Mouse (Mus musculus) left cerebral cortex, postnatal 14 days (tissue): ENCODE data around the gene Sars2. TPM values are rescaled to one million over a fixed set of nuclear protein-coding genes. Genes with fewer than 3 reads are reported as not detected.
A peak's percentile ranks its signal among the peaks of the same experiment; 100 is the strongest.

Experiments
- DNase-seq, 2 experiments: peaks; one replicate each; pipeline ENCODE4 v3.0.0; 2021 to 2022; ENCODE audit warnings: low spot score in 2 of 2, mixed read lengths in 1 of 2
- intact Hi-C: fragments of 180-260 bp; cut with DNase I; formaldehyde crosslinking; loops from one replicate; pipeline ENCODE4 v1.15.1; 2025
- total RNA-seq, 2 experiments: library from RNA; stranded (reverse); gene quantifications; 2 replicates each; pipeline ENCODE4 v1.2.3; 2021

The Sars2 gene
- total RNA-seq, 2 experiments from 2014 or later, result 13.0 to 17.9 TPM

- no peak for DNase-seq
- intact Hi-C loops, result no loop called here
Measured at GRCm38 (mm10) chr7:28722079-28722478, 19.7 kb upstream of the Sars2 start.

GRCm38 (mm10) chr7:28724613-28725012 lies 17.2 kb upstream of the Sars2 start:
- no peak for DNase-seq
- intact Hi-C loops, result loop anchor here (5.0 kb wide), 1 partner anchor 122 kb away; no protein-coding TSS in a partner anchor

- DNase-seq, result peak; percentile 82 to 85
- intact Hi-C loops, result loop anchor here (2.0 to 5.0 kb wide), 2 partner anchors 124 to 290 kb away; partner anchors contain the start of gene Gmfg
Measured at GRCm38 (mm10) chr7:28726600-28726999, 15.2 kb upstream of the Sars2 start.

- peak; percentile 44 to 85 for DNase-seq
- intact Hi-C loops, result loop anchor here (2.0 to 5.0 kb wide), 2 partner anchors 125 to 291 kb away; partner anchors contain the start of gene Gmfg
Measured at GRCm38 (mm10) chr7:28727649-28728340, 14.0 kb upstream of the Sars2 start.

- DNase-seq, result no peak
- intact Hi-C loops, result no loop called here
Measured at GRCm38 (mm10) chr7:28732341-28733142, 9.2 kb upstream of the Sars2 start.

- intact Hi-C loops, result no loop called here
- no peak for DNase-seq
Measured at GRCm38 (mm10) chr7:28733211-28733610, 8.6 kb upstream of the Sars2 start.

GRCm38 (mm10) chr7:28735701-28736100 lies 6.1 kb upstream of the Sars2 start:
- intact Hi-C loops, result no loop called here
- DNase-seq, result no peak

- intact Hi-C loops, result no loop called here
- DNase-seq, result no peak
Measured at GRCm38 (mm10) chr7:28739829-28740228, 2.0 kb upstream of the Sars2 start.

GRCm38 (mm10) chr7:28740949-28741348 lies 843 bp upstream of the Sars2 start:
- no peak for DNase-seq
- intact Hi-C loops, result no loop called here

- intact Hi-C loops, result no loop called here
- no peak for DNase-seq
Measured at GRCm38 (mm10) chr7:28741368-28741708, 454 bp upstream of the Sars2 start.

- DNase-seq, result no peak
- intact Hi-C loops, result no loop called here
Measured at GRCm38 (mm10) chr7:28749935-28750334, 8.1 kb downstream of the Sars2 start.

- intact Hi-C loops, result no loop called here
- DNase-seq, result no peak
Measured at GRCm38 (mm10) chr7:28756079-28756478, 14.3 kb downstream of the Sars2 start, which contains the start of gene Ccer2. Gene Ccer2, plus strand, starts transcription at chr7:28756174.

- DNase-seq, result no peak
- intact Hi-C loops, result no loop called here
Measured at GRCm38 (mm10) chr7:28758623-28759022, 16.8 kb downstream of the Sars2 start.

GRCm38 (mm10) chr7:28761907-28762306 lies 20.1 kb downstream of the Sars2 start:
- DNase-seq, result no peak
- intact Hi-C loops, result no loop called here

- DNase-seq, result no peak
- intact Hi-C loops, result no loop called here
Measured at GRCm38 (mm10) chr7:28765211-28765610, 23.4 kb downstream of the Sars2 start.

- intact Hi-C loops, result no loop called here
Measured at GRCm38 (mm10) chr7:28766173-28766879, 24.5 kb downstream of the Sars2 start, which contains the start of gene Sirt2. Gene Sirt2, plus strand, starts transcription at chr7:28766735.

GRCm38 (mm10) chr7:28766910-28767309 lies 25.1 kb downstream of the Sars2 start:
- DNase-seq, result no peak
- intact Hi-C loops, result no loop called here

More at GRCm38 (mm10) chr7:28766173-28766879, 24.5 kb downstream of the Sars2 start, which contains the start of gene Sirt2:
- DNase-seq, result peak; percentile 99

- no peak for DNase-seq
- intact Hi-C loops, result no loop called here
Measured at GRCm38 (mm10) chr7:28767462-28767965, 25.7 kb downstream of the Sars2 start, which contains the start of gene Nfkbib. Gene Nfkbib, minus strand, starts transcription at chr7:28767512.

GRCm38 (mm10) chr7:28769414-28769958 lies 27.7 kb downstream of the Sars2 start:
- no peak for DNase-seq
- intact Hi-C loops, result no loop called here
